Mouse (Mus musculus) adrenal gland, postnatal 25 days (tissue): ENCODE measurements around the gene 1700025G04Rik. TPM values are rescaled to one million over a fixed set of nuclear protein-coding genes. Genes with fewer than 3 reads are reported as not detected.
A peak's percentile ranks its signal among the peaks of the same experiment; 100 is the strongest.

Source experiments
- DNase-seq: peaks from one replicate; pipeline ENCODE4 v3.0.0; 2021; ENCODE audit warnings: mixed read lengths
- total RNA-seq: library from RNA; stranded (reverse); gene quantifications from 2 replicates; pipeline ENCODE4 v1.2.3, GENCODE M21; 2021

The 1700025G04Rik gene
- total RNA-seq, 1 experiment from 2014 or later = 47.0 TPM

GRCm38 (mm10) chr1:151994271-151994670 is 95.7 kb downstream of the 1700025G04Rik start:
- DNase-seq = no peak

GRCm38 (mm10) chr1:151991505-151991904 is 98.4 kb downstream of the 1700025G04Rik start:
- no peak for DNase-seq

GRCm38 (mm10) chr1:151990615-151991014 is 99.3 kb downstream of the 1700025G04Rik start:
- DNase-seq = no peak

GRCm38 (mm10) chr1:151988713-151989112 is 101.2 kb downstream of the 1700025G04Rik start:
- DNase-seq = no peak

- DNase-seq = no peak
Observed at GRCm38 (mm10) chr1:151988066-151988465, 101.9 kb downstream of the 1700025G04Rik start.

GRCm38 (mm10) chr1:151986024-151986778 is 103.7 kb downstream of the 1700025G04Rik start:
- no peak for DNase-seq

DNA sequence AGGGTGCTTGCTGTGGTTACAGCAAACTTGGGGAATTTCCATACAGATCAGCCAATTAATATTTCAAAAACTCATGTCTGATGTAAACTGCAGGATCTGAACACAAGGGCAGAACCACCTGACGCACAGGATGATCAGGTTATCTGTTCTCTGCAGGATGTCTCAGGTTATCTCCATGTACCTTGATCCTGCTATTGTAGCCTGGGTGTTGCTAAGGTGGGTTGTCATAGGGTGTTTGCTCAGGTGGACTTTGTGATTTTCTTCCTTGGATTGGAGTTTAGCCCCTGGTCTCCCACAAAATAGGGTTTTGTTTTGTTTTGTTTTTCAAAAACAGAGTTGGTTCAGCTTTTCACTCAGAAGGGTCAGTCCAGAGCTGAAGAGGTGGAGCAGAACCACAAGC is 104.9 kb downstream of the 1700025G04Rik start:
- no peak for DNase-seq

DNA sequence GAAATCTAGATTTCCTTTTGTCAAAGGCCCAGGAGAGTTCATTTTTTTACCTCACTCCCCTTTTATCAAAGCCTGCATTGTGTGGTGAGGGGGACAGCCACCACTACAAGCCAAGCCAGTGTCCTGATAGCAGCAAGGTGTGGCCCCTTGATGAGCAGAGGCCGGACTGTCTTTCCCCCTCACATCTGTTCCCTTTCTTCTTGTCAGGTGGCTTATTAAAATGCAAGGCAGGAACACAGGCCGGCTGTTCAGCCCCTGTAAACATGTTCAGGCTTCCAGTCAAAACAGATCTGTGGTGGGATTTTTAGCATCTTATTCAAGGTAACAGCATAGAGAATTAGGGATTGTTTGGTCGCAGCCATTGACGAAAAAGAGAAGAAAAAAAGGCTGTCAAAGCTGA is 105.9 kb downstream of the 1700025G04Rik start:
- no peak for DNase-seq

GRCm38 (mm10) chr1:151980498-151980897 is 109.4 kb downstream of the 1700025G04Rik start:
- no peak for DNase-seq

DNA sequence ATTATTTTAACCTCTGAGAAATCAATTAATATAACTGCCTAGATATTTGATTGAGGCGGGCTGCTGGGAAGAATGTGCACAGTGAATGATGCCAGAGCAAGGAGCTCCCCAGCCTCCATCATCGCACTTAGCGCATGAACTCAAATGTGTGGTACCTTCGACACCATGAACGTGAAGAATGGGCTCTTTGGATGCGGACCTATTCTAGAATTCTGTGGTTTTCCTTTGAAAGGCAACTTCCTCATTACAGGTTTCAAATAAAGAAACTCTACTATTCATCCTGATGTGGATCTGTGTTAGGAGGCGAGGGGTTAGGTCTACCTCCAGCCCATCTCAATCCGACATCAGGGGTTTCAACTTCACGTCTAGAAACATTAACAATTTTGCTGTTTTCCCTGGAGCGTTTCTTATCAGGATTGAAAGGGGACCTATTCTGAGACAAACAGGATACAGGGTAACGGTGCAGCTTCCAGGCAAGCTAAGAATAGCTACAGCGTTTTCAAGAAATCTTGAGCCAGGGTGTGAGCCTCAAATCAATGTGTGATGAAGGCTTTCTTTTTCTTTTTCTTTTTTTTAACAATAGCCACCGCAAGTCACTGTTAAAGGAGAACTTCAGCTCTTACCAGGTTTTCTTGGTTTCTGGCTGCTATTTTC is 110.0 kb downstream of the 1700025G04Rik start:
- DNase-seq = no peak

DNA sequence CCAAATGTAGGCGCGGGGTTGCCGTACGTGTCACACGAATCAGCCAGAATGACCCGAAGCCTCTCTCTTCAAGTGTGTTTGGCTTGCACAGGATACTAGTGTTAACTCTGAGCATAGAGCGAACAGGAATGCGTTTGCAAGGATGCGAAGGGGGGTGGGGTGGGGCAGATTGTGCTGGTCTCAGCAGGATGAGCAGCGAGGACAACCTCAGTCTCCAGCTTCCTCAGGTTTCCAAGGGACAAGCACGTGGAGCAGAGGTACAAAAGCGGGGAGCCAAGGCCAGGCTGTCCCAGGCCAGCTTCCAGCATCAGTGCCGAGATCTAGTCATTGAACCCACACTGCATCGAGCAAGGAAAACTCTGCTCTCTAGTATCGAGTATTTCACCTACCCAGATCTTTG is 111.2 kb downstream of the 1700025G04Rik start:
- DNase-seq = no peak

DNA sequence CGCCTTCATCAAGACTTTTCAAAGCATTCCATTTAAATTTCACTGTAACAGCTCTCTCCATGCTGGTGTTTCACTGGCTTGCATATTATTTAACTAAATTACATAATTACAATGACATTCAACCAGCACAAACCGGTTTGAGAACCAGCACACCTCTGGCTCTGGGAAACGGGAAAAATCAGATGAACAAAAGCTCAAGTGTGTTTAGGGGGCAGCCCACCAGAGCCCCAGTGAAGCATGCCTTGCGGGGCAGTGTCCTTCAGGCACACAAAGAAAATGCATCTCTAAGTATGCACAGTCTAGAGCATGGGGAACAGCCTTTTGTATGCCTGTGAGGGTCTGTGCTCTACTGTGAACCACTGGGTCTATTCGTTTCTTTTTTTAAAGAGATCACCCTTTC is 112.3 kb downstream of the 1700025G04Rik start:
- DNase-seq = no peak

DNA sequence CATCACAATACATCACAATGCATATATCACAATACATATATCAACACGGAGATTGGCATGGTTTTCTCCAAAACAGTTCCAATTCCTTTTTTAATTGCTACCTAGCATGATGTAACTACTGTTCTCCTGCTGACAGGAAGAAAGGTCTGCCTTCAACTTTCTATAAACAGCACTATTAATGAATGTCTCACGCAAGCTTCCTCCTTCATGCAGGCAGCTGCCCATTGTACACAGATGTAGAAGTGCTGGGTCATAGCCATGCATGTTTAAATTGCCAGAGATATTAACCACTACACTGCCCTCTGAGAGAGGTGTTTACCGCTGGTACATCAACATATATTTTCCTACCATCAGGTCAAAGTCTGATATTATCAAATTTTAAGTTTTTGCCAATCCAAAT is 113.1 kb downstream of the 1700025G04Rik start:
- no peak for DNase-seq

GRCm38 (mm10) chr1:151975418-151976379 is 114.2 kb downstream of the 1700025G04Rik start:
- DNase-seq = no peak

DNA sequence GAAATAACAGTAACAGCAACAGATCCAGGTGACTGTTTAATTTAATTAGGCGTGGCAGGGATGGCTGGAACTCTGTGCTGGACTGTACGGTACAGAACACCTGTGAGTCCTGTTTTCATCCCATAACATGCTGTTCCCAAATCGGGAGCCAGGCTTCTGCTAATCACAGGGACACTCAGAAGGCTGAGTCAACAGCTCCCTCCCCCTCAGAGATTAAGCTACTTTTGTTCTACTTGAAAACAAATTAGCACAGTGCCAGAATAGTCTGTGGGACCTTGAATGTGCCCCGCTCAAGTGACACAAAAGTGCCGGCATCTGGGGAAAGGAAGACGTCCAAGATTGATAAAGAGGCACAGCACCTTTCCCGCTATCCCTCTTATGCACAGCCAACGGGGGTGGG is 115.0 kb downstream of the 1700025G04Rik start:
- DNase-seq = peak; percentile 7

GRCm38 (mm10) chr1:151974424-151974823 is 115.5 kb downstream of the 1700025G04Rik start:
- DNase-seq = no peak

GRCm38 (mm10) chr1:151973110-151973700 is 116.7 kb downstream of the 1700025G04Rik start:
- no peak for DNase-seq

GRCm38 (mm10) chr1:151971581-151971980 is 118.3 kb downstream of the 1700025G04Rik start:
- no peak for DNase-seq

GRCm38 (mm10) chr1:151968126-151968525 is 121.8 kb downstream of the 1700025G04Rik start:
- no peak for DNase-seq

GRCm38 (mm10) chr1:151964811-151965210 is 125.1 kb downstream of the 1700025G04Rik start:
- DNase-seq = no peak

- DNase-seq = no peak
Observed at GRCm38 (mm10) chr1:151963248-151963647, 126.7 kb downstream of the 1700025G04Rik start.

DNA sequence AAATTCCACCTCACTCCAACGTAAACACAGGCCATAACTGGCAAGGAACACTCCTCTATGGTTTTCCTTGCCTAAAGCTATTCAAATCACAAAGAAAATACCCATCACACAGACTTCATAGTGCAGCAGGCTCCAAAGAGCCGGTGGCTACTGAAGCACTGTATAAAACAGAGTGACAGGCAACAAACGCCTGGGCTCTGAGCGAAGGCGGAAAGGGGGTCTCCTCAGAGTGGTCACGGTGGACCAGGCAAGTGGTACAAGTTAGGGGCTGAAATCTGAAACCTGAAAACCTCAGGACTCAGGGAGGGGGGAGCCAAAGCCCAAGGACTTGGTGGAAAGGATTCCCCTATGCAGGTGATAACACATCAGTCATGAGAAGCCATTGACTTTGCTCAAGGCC is 127.8 kb downstream of the 1700025G04Rik start:
- DNase-seq = no peak
